Mouse (Mus musculus) heart, postnatal 0 days (tissue): ENCODE measurements around the gene Prm2.

Source experiments
- CTCF ChIP-seq: IDR thresholded peaks from 2 replicates; pipeline ENCODE4 v1.5.1; 2016; ENCODE audit warnings: antibody characterized with exemption, control low read depth, low read depth
- EP300 ChIP-seq: IDR thresholded peaks from 2 replicates; pipeline ENCODE4 v1.6.1; 2016; ENCODE audit warnings: antibody characterized with exemption, low read depth

DNA sequence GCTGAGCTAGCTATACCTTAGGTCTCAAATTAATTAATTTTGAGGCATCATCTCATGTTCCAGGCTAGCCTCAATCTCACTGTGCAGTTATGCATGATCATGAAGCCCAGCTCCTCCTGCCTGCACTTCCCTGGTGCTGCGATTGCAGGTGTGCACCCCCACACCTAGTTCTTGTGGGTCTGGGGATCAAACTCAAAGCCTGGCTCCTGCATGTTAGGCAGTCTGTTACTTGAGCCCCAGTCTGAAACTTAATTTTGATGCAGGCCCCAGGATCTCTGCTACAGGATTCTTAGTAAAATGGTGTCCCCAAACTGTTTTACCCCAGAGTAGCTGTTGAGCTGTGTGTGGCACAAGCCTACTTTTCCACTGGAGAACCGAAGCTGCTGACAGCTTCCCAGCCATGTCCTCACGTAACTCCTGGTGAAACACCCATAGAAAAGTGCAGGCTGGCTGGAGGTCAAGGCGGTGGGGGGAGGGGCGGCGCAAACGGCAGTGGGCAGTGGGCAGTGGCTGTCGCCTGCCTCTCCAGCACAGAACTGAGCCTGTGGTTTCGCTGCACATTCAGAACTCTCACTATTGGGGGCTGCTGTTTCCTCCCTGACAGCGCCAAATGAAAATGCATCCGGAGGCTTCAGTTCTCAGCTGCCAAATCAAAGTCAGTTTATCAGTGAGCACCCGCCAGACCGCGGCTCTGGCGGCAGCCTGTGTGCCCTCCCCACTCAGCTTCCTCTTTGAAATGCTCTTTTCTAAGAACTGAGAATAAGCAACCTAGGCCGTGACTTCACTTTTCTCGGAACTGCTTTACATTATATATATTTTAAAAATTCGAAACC is 47.8 kb upstream of the Prm2 start:
- no peak for TF ChIP-seq CTCF
- TF ChIP-seq EP300: 0 out of 2 replicates have a peak, but pooled peaks have one; percentile 36
